Mouse (Mus musculus) heart, postnatal 0 days (tissue): Measurements from ENCODE around the gene Lmntd1. TPM values are rescaled to one million over a fixed set of nuclear protein-coding genes. Genes with fewer than 3 reads are reported as not detected.

Source experiments
- ATAC-seq: fragments of 200-750 bp; cut with Nextera tagmentation; 2 replicates; pipeline ENCODE4 v1.8.0; 2017; ENCODE audit warnings: low read depth, moderate number of reproducible peaks, moderate library complexity; ENCODE audit not compliant: insufficient read depth
- DNase-seq: peaks from one replicate; pipeline ENCODE4 v3.0.0-alpha.2; 2016; ENCODE audit warnings: low spot score
- H3K27ac ChIP-seq: fragments of 300-500 bp; sonication (generic); 2 replicates; pipeline ENCODE4 v1.5.1; 2014; ENCODE audit warnings: low read depth, mild to moderate bottlenecking
- H3K27me3 ChIP-seq: fragments of 300-500 bp; sonication (generic); 2 replicates; pipeline ENCODE4 v1.6.1; 2014; ENCODE audit warnings: low read length, mixed read lengths; ENCODE audit not compliant: control insufficient read depth, insufficient read depth
- H3K36me3 ChIP-seq: fragments of 300-500 bp; sonication (generic); replicated peaks from 2 replicates; pipeline ENCODE4 v1.6.1; 2014; ENCODE audit warnings: low read length, mixed read lengths; ENCODE audit not compliant: control insufficient read depth, insufficient read depth
- H3K4me1 ChIP-seq: fragments of 300-500 bp; sonication (generic); 2 replicates; pipeline ENCODE4 v1.6.1; 2014; ENCODE audit warnings: antibody characterized with exemption; ENCODE audit not compliant: control insufficient read depth, insufficient read depth
- H3K4me2 ChIP-seq: fragments of 300-500 bp; sonication (generic); 2 replicates; pipeline ENCODE4 v1.6.1; 2014; ENCODE audit warnings: low read depth, mild to moderate bottlenecking, low read length, moderate library complexity
- H3K4me3 ChIP-seq: fragments of 300-500 bp; sonication (generic); 2 replicates; pipeline ENCODE4 v1.5.1; 2014; ENCODE audit warnings: low read depth, low read length
- H3K9ac ChIP-seq: fragments of 300-500 bp; sonication (generic); replicated peaks from 2 replicates; pipeline ENCODE4 v1.6.1; 2014; ENCODE audit warnings: low read depth, low read length, mixed read lengths
- H3K9me3 ChIP-seq: fragments of 300-500 bp; sonication (generic); replicated peaks from 2 replicates; pipeline ENCODE4 v1.6.1; 2016; ENCODE audit warnings: low read length; ENCODE audit not compliant: control insufficient read depth
- CTCF ChIP-seq: IDR thresholded peaks from 2 replicates; pipeline ENCODE4 v1.5.1; 2016; ENCODE audit warnings: antibody characterized with exemption, control low read depth, low read depth
- EP300 ChIP-seq: IDR thresholded peaks from 2 replicates; pipeline ENCODE4 v1.6.1; 2016; ENCODE audit warnings: antibody characterized with exemption, low read depth
- WGBS: fragments of 180-500 bp; shearing (Covaris S2); extraction: QIAGEN DNeasy Blood & Tissue Kit; methylation state at CpG from one replicate; pipeline ENCODE4 v1.1.7; 2014; 5-methylcytosine and 5-hydroxymethylcytosine counted together
- polyA plus RNA-seq: library from polyadenylated mRNA; unstranded; fragments of >200 nt; fragmentation: Nextera tagmentation; extraction: Ambion mirVana; gene quantifications from 2 replicates; pipeline ENCODE4 v1.2.1, GENCODE M21; 2015
- total RNA-seq: library from RNA; depleted of rRNA; stranded (reverse); fragments of >200 nt; gene quantifications from 2 replicates; pipeline ENCODE4 v1.2.3, GENCODE M21; 2014; ENCODE audit warnings: low replicate concordance

Gene Lmntd1
- total and polyA plus RNA-seq, 2 experiments from 2014 or later = 4.5 to 9.8 TPM

DNA sequence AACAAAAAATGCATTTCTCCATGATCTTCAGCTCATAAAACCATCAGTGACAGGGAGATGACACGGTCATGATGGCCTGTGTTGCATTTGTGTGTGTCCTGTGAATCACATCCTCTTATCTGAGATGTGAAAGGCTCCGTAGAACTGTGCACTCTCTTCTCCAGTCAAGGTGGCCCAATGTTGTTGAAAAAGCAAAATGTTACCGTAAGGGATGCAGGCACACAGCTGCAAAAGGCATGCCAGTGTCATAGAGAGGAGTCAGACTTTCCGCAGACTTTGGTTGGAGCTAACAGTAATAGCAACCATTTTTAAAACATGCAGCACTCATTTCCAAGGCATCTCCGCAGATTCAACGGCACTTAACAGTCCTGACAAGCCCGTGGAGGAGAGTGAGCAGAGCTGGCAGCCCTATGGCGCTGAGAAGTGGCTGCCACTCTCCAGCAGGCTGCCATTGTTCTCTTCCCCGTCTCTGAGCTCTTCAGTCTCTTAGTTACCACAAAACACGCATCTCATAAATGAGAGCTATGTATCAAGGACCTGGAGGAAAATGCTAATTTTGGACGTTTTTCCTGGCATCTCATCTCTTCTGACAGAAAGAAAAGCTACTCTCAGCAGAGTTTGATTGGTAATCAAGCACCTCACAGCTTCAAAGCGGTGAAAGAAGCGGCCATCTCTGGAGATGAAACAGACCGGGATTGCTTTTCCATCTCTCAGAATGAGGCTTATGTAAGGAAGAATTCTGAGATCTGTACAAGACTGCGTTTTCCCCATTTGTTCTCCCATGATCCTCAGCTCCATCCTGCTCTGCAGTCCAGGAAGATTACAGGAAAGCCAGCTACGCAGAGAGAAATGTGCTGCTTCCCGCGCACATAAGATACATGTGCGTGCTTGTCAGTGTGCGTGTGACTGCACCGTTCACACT lies 28.8 kb downstream of the Lmntd1 start:
- TF ChIP-seq CTCF (no peak), EP300 (no peak)
- peaks cover 11% of the 10 kb centered on the region; the same call in 1 of the 2 replicates for H3K4me1 ChIP-seq
- no peaks in the 10 kb centered on the region for H3K9me3 ChIP-seq
- no peak overlapping the region for H3K4me3 ChIP-seq
- no peak overlapping the region for H3K4me2 ChIP-seq
- no peaks in the 10 kb centered on the region for H3K27me3 ChIP-seq
- WGBS = 62% methylated on average over 21 of the region's 21 CpGs
- H3K36me3 ChIP-seq = no peaks in the 10 kb centered on the region
- H3K9ac ChIP-seq = no peak overlapping the region
- DNase-seq (no peak), ATAC-seq (no peak)
- H3K27ac ChIP-seq = no peak overlapping the region

DNA sequence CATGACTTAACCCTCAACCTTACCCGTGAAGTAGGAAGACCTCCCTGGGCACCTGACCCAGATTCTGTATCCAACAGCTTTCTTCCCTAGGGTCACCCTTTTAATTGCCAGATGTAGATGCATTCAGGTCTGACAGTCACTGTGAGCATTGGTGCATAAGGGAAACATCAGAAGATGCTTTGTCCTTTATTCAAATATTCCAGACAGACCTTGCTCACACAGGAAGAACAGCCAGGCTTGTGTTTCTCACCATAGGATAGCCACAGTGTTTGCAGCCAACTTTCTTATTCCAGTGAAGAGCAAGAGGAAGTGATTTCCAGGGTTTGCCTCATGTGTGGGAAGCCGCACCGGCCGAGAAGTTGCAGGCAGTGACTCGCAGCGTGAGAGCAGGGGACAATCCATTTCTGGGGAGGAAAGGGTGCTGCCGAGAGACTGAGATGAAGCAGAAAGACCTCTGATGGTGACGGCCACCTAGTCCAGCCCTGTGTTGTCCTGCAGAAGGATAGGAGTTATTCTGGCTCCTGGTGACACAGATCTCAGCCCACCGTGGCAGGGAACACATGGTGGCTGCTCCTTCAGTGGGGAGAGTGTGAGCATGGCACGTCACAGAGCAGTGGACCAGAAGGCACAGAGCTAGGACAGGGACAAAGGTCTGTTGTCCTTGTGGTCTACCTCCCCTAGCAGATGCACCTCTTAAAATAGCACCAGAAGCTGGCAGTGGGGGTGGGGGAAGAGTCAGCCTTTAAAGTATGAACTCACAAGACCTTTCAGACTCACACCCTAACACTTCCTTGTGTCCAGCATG lies 32.6 kb downstream of the Lmntd1 start:
- no peak for TF ChIP-seq EP300
- TF ChIP-seq CTCF = no peak
- no peaks in the 10 kb centered on the region for H3K36me3 ChIP-seq
- WGBS = 28% methylated on average over 10 of the region's 10 CpGs
- H3K9me3 ChIP-seq = no peaks in the 10 kb centered on the region
- ATAC-seq (peak; percentile 27), DNase-seq (no peak)
- no peak overlapping the region for H3K27ac ChIP-seq
- H3K27me3 ChIP-seq = no peaks in the 10 kb centered on the region
- H3K4me1 ChIP-seq = peaks cover 19% of the 10 kb centered on the region; the same call in 1 of the 2 replicates
- H3K9ac ChIP-seq = no peak overlapping the region; the same call in 1 of the 2 replicates
- peak overlapping the region; percentile 38 for H3K4me2 ChIP-seq
- 0 out of 2 replicates have a peak overlapping the region, but pooled peaks have one; percentile 2 for H3K4me3 ChIP-seq

DNA sequence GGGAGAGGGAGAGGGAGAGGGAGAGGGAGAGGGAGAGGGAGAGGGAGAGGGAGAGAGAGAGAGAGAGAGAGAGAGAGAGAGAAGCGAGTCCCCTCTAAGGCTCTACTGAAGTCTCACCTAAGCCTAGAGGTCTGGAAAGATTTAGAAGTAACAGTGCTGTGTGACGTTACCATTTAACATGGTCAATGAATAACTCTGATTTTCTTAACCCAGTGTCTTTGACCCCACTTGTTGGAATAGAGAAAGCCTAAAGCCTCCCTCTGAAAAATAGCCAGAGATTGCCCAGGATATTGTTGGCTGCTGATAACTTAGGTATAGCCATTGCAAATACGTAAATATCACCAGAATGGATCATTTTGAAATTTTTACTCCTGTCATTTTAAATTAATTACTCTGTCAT lies 34.4 kb downstream of the Lmntd1 start:
- 99% methylated on average over 3 of the region's 3 CpGs for WGBS
- no peaks in the 10 kb centered on the region for H3K36me3 ChIP-seq
- peaks cover 19% of the 10 kb centered on the region; the same call in 1 of the 2 replicates for H3K4me1 ChIP-seq
- TF ChIP-seq EP300 = no peak
- TF ChIP-seq CTCF = no peak
- no peak overlapping the region for H3K27ac ChIP-seq
- DNase-seq (no peak), ATAC-seq (no peak)
- no peaks in the 10 kb centered on the region for H3K27me3 ChIP-seq
- no peaks in the 10 kb centered on the region for H3K9me3 ChIP-seq
- H3K4me2 ChIP-seq = no peak overlapping the region
- H3K4me3 ChIP-seq = no peak overlapping the region
- H3K9ac ChIP-seq = no peak overlapping the region

DNA sequence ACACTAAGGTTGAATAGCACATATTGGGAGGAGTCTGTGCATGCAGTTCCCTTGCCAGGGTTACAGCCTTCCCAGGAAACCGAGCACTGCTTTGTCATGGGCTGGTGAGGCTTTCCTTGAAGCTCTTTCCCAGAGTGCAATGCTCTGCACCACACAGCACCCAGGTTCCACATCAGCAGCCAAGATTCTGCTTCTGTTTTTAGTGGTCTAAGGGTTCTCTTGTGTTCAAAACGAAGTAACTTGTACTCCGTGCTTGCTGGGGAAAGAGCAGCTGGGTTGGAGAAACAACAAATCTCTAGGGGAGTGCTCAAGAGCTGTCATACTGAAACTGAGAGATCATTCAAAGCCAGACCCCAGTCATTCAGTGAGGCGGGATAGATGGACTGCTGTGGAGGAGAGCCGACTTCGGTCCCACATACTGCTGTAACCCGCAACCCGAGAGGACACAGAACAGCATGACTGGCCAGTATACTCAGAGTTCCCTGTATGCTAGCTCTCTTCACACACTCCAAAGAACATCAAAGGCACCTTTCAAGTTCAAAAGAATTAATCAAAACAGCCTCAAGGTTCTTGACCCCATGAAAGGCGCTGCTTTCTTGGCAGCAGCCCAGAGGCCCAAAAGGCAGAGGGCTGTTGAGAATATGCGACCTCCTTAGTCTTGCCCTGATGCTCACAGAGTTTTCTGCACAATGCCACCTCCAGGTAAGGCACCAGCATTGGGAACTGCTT lies 35.5 kb downstream of the Lmntd1 start:
- Histone ChIP-seq H3K4me1 (peaks cover 19% of the 10 kb centered on the region; the same call in 1 of the 2 replicates), H3K27me3 (no peaks in the 10 kb centered on the region), H3K27ac (no peak overlapping the region), H3K4me2 (no peak overlapping the region), H3K36me3 (no peaks in the 10 kb centered on the region), H3K9me3 (no peaks in the 10 kb centered on the region), H3K9ac (no peak overlapping the region), H3K4me3 (no peak overlapping the region)
- ATAC-seq (peak; percentile 49; the same call in 1 of the 2 replicates), DNase-seq (no peak)
- 37% methylated on average over 10 of the region's 10 CpGs for whole genome bisulfite sequencing
- no peak for TF ChIP-seq EP300
- TF ChIP-seq CTCF = no peak

DNA sequence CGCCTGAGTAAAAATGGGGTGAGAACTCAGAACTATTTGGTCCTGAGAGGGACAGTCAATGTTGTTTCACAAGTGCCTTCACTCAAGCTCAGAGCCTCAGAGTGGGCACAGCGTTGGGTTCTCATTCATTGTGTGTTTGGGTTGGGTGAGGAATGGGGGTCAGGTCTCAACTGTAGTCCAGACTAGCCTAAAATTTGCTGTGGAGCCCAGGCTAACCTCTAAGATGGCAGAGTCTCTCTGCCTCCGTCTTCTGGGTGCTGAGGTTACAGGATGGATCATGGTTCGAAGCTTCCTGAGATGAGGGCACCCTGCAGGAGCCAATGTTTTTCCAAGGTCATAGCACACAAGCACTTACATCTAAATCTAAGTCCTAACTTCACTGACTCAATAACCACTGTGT lies 37.4 kb downstream of the Lmntd1 start:
- no peaks in the 10 kb centered on the region for H3K36me3 ChIP-seq
- no peak overlapping the region for H3K27ac ChIP-seq
- DNase-seq (no peak), ATAC-seq (no peak)
- peaks cover 15% of the 10 kb centered on the region; the same call in 1 of the 2 replicates for H3K4me1 ChIP-seq
- no peaks in the 10 kb centered on the region for H3K27me3 ChIP-seq
- H3K4me3 ChIP-seq = no peak overlapping the region
- H3K9ac ChIP-seq = no peak overlapping the region
- no peak for TF ChIP-seq EP300
- no peak for TF ChIP-seq CTCF
- no peak overlapping the region for H3K4me2 ChIP-seq
- 90% methylated on average over 4 of the region's 4 CpGs for WGBS
- no peaks in the 10 kb centered on the region for H3K9me3 ChIP-seq
